Mouse (Mus musculus): ENCODE measurements at regions not wholly inside any gene's neighbourhood (a gene's known extent, or its start where the extent isn't known, plus 50 kb on each side); places are given as distances from the start of the nearest gene placed in this dataset.

- TF ChIP-seq JUND (conservative IDR thresholded peaks at IDR 0.05; ENCODE audit: low read depth, low read length), result no peak
- TF ChIP-seq CTCF (conservative IDR thresholded peaks at IDR 0.05 in 1 of 2, IDR thresholded peaks at IDR 0.05 in 1 of 2; ENCODE audit: low read depth in 2 of 2, low read length in 2 of 2), result no peak
- TF ChIP-seq ZKSCAN1 (IDR thresholded peaks at IDR 0.05; ENCODE audit: borderline replicate concordance, low read depth, low read length), result no peak
- no peak for TF ChIP-seq EP300 (IDR thresholded peaks at IDR 0.05; ENCODE audit: low read length)
- no peak for TF ChIP-seq POLR2A (IDR thresholded peaks at IDR 0.05; ENCODE audit: low read depth, low read length)
- TF ChIP-seq CHD2 (IDR thresholded peaks at IDR 0.05; ENCODE audit: low read length), result no peak
Measured at GRCm38 (mm10) chr3:128610731-128611130, 588.9 kb upstream of the Pitx2 start.
